Mouse (Mus musculus): ENCODE data around the gene Tmbim1.
"Not testable (repeated sequence)": the region's sequence is repeated elsewhere in the genome, so short reads cannot be mapped to it uniquely, and the experiment has no call there.

Tmbim1 gene

GRCm38 (mm10) chr1:74326916-74327315 lies 21.5 kb upstream of the Tmbim1 start:
- not testable (repeated sequence) for DNase-seq

- DNase-seq: no peak
Measured at GRCm38 (mm10) chr1:74321396-74321795, 16.0 kb upstream of the Tmbim1 start.

- DNase-seq: no peak
Measured at GRCm38 (mm10) chr1:74318711-74319110, 13.3 kb upstream of the Tmbim1 start.

- no peak for DNase-seq
Measured at GRCm38 (mm10) chr1:74316114-74316827, 10.8 kb upstream of the Tmbim1 start.

GRCm38 (mm10) chr1:74314796-74315195 lies 9.4 kb upstream of the Tmbim1 start:
- DNase-seq: no peak

GRCm38 (mm10) chr1:74313049-74313692 lies 7.7 kb upstream of the Tmbim1 start:
- DNase-seq: peak; percentile 63 to 72

GRCm38 (mm10) chr1:74309767-74310166 lies 4.3 kb upstream of the Tmbim1 start:
- no peak for DNase-seq

GRCm38 (mm10) chr1:74308001-74308964 lies 2.9 kb upstream of the Tmbim1 start:
- DNase-seq: no peak

GRCm38 (mm10) chr1:74307146-74307545 lies 1.7 kb upstream of the Tmbim1 start:
- no peak for DNase-seq

- no peak for DNase-seq
Measured at GRCm38 (mm10) chr1:74304946-74305345, 476 bp downstream of the Tmbim1 start.

GRCm38 (mm10) chr1:74304339-74304790 lies 1.1 kb downstream of the Tmbim1 start:
- DNase-seq: no peak

- DNase-seq: peak; percentile 48 to 50
Measured at GRCm38 (mm10) chr1:74303509-74304338, 1.7 kb downstream of the Tmbim1 start.

GRCm38 (mm10) chr1:74302835-74303234 lies 2.6 kb downstream of the Tmbim1 start:
- DNase-seq: no peak

- no peak for DNase-seq
Measured at GRCm38 (mm10) chr1:74302229-74302628, 3.2 kb downstream of the Tmbim1 start.

- no peak for DNase-seq
Measured at GRCm38 (mm10) chr1:74300347-74301110, 4.9 kb downstream of the Tmbim1 start.

- no peak for DNase-seq
Measured at GRCm38 (mm10) chr1:74298996-74299395, 6.4 kb downstream of the Tmbim1 start.

GRCm38 (mm10) chr1:74298157-74298750 lies 7.2 kb downstream of the Tmbim1 start:
- no peak for DNase-seq

- DNase-seq: no peak
Measured at GRCm38 (mm10) chr1:74297269-74297668, 8.2 kb downstream of the Tmbim1 start.

GRCm38 (mm10) chr1:74296477-74296876 lies 8.9 kb downstream of the Tmbim1 start:
- no peak for DNase-seq

GRCm38 (mm10) chr1:74295456-74296171 lies 9.8 kb downstream of the Tmbim1 start:
- no peak for DNase-seq

Measured in B cell, adult 2 months (primary cell).